Mouse (Mus musculus): ENCODE data around the gene Clcnkb. TPM values are rescaled to one million over a fixed set of nuclear protein-coding genes. Genes with fewer than 3 reads are reported as not detected.

Gene Clcnkb
- polyA plus RNA-seq, 1 experiment, result not detected

- Histone ChIP-seq H3K4me1 (peaks cover 13% of the 10 kb centered on the region; the same call in 1 of the 2 replicates), H3K9me3 (peaks cover 11% of the 10 kb centered on the region), H3K4me3 (replicated peaks) (no peak overlapping the region), H3K27me3 (replicated peaks) (peaks cover 81% of the 10 kb centered on the region), H3K36me3 (replicated peaks; ENCODE audit: low read length) (no peaks in the 10 kb centered on the region)
- TF ChIP-seq FLI1 (IDR thresholded peaks at IDR 0.05; ENCODE audit: low read length), result no peak
- TF ChIP-seq GATA1 (IDR thresholded peaks at IDR 0.05; ENCODE audit: borderline replicate concordance, low read length), result no peak
Observed at GRCm38 (mm10) chr4:141411430-141411992, 4.3 kb downstream of the Clcnkb start.

- no peaks in the 10 kb centered on the region for H3K36me3 ChIP-seq (replicated peaks; ENCODE audit: low read length)
- H3K4me1 ChIP-seq, result peaks cover 29% of the 10 kb centered on the region
- TF ChIP-seq FLI1 (IDR thresholded peaks at IDR 0.05; ENCODE audit: low read length) (no peak), GATA1 (IDR thresholded peaks at IDR 0.05; ENCODE audit: borderline replicate concordance, low read length) (no peak)
- peaks cover 78% of the 10 kb centered on the region for H3K27me3 ChIP-seq (replicated peaks)
- no peak overlapping the region for H3K4me3 ChIP-seq (replicated peaks)
- H3K9me3 ChIP-seq, result peaks cover 10% of the 10 kb centered on the region
Observed at GRCm38 (mm10) chr4:141408577-141408976, 7.2 kb downstream of the Clcnkb start.

- Histone ChIP-seq H3K4me1 (peaks cover 29% of the 10 kb centered on the region), H3K4me3 (replicated peaks) (no peak overlapping the region), H3K9me3 (no peaks in the 10 kb centered on the region), H3K36me3 (replicated peaks; ENCODE audit: low read length) (no peaks in the 10 kb centered on the region), H3K27me3 (replicated peaks) (peaks cover 69% of the 10 kb centered on the region)
- no peak for TF ChIP-seq FLI1 (IDR thresholded peaks at IDR 0.05; ENCODE audit: low read length)
- TF ChIP-seq GATA1 (IDR thresholded peaks at IDR 0.05; ENCODE audit: borderline replicate concordance, low read length), result no peak
Observed at GRCm38 (mm10) chr4:141406516-141407299, 9.1 kb downstream of the Clcnkb start.

- no peaks in the 10 kb centered on the region for H3K36me3 ChIP-seq (replicated peaks; ENCODE audit: low read length)
- H3K4me3 ChIP-seq (replicated peaks), result no peak overlapping the region
- no peaks in the 10 kb centered on the region for H3K9me3 ChIP-seq
- TF ChIP-seq FLI1 (IDR thresholded peaks at IDR 0.05; ENCODE audit: low read length), result no peak
- no peak for TF ChIP-seq GATA1 (IDR thresholded peaks at IDR 0.05; ENCODE audit: borderline replicate concordance, low read length)
- H3K27me3 ChIP-seq (replicated peaks), result peaks cover 61% of the 10 kb centered on the region
- peaks cover 25% of the 10 kb centered on the region for H3K4me1 ChIP-seq
Observed at GRCm38 (mm10) chr4:141405314-141405622, 10.5 kb downstream of the Clcnkb start.

- peaks cover 25% of the 10 kb centered on the region for H3K4me1 ChIP-seq
- no peaks in the 10 kb centered on the region for H3K9me3 ChIP-seq
- no peak overlapping the region for H3K4me3 ChIP-seq (replicated peaks)
- peaks cover 59% of the 10 kb centered on the region for H3K27me3 ChIP-seq (replicated peaks)
- H3K36me3 ChIP-seq (replicated peaks; ENCODE audit: low read length), result no peaks in the 10 kb centered on the region
- TF ChIP-seq FLI1 (IDR thresholded peaks at IDR 0.05; ENCODE audit: low read length) (no peak), GATA1 (IDR thresholded peaks at IDR 0.05; ENCODE audit: borderline replicate concordance, low read length) (no peak)
Observed at GRCm38 (mm10) chr4:141404518-141405313, 11.1 kb downstream of the Clcnkb start.

GRCm38 (mm10) chr4:141400171-141400570 lies 15.6 kb downstream of the Clcnkb start:
- H3K27me3 ChIP-seq (replicated peaks), result peaks cover 52% of the 10 kb centered on the region
- no peaks in the 10 kb centered on the region for H3K36me3 ChIP-seq (replicated peaks; ENCODE audit: low read length)
- H3K4me1 ChIP-seq, result peaks cover 11% of the 10 kb centered on the region
- no peaks in the 10 kb centered on the region for H3K9me3 ChIP-seq
- no peak overlapping the region for H3K4me3 ChIP-seq (replicated peaks)
- no peak for TF ChIP-seq FLI1 (IDR thresholded peaks at IDR 0.05; ENCODE audit: low read length)
- TF ChIP-seq GATA1 (IDR thresholded peaks at IDR 0.05; ENCODE audit: borderline replicate concordance, low read length), result no peak

- peaks cover 48% of the 10 kb centered on the region for H3K27me3 ChIP-seq (replicated peaks)
- no peaks in the 10 kb centered on the region for H3K9me3 ChIP-seq
- TF ChIP-seq GATA1 (IDR thresholded peaks at IDR 0.05; ENCODE audit: borderline replicate concordance, low read length) (no peak), FLI1 (IDR thresholded peaks at IDR 0.05; ENCODE audit: low read length) (no peak)
- H3K4me3 ChIP-seq (replicated peaks), result no peak within 1 kb of the TSS
- peaks cover 3% of the 10 kb centered on the region; the same call in 1 of the 2 replicates for H3K4me1 ChIP-seq
- no peaks in the 10 kb centered on the region for H3K36me3 ChIP-seq (replicated peaks; ENCODE audit: low read length)
Observed at GRCm38 (mm10) chr4:141398545-141398944, 17.3 kb downstream of the Clcnkb start, which contains the start of gene Clcnka. Gene Clcnka (minus strand): TSS chr4:141398724.

GRCm38 (mm10) chr4:141397861-141398260 lies 18.0 kb downstream of the Clcnkb start:
- Histone ChIP-seq H3K9me3 (no peaks in the 10 kb centered on the region), H3K27me3 (replicated peaks) (peaks cover 52% of the 10 kb centered on the region), H3K4me1 (peaks cover 3% of the 10 kb centered on the region; the same call in 1 of the 2 replicates), H3K4me3 (replicated peaks) (no peak overlapping the region), H3K36me3 (replicated peaks; ENCODE audit: low read length) (no peaks in the 10 kb centered on the region)
- no peak for TF ChIP-seq GATA1 (IDR thresholded peaks at IDR 0.05; ENCODE audit: borderline replicate concordance, low read length)
- no peak for TF ChIP-seq FLI1 (IDR thresholded peaks at IDR 0.05; ENCODE audit: low read length)

- Histone ChIP-seq H3K27me3 (replicated peaks) (peaks cover 71% of the 10 kb centered on the region), H3K4me3 (replicated peaks) (no peak overlapping the region), H3K36me3 (replicated peaks; ENCODE audit: low read length) (no peaks in the 10 kb centered on the region), H3K4me1 (peaks cover 3% of the 10 kb centered on the region; the same call in 1 of the 2 replicates), H3K9me3 (no peaks in the 10 kb centered on the region)
- TF ChIP-seq GATA1 (IDR thresholded peaks at IDR 0.05; ENCODE audit: borderline replicate concordance, low read length) (no peak), FLI1 (IDR thresholded peaks at IDR 0.05; ENCODE audit: low read length) (no peak)
Observed at GRCm38 (mm10) chr4:141394751-141395150, 21.1 kb downstream of the Clcnkb start.
